Mouse (Mus musculus): ENCODE data around the gene Gm15737. TPM values are rescaled to one million over a fixed set of nuclear protein-coding genes. Genes with fewer than 3 reads are reported as not detected.

Gene Gm15737
- not detected in 2 replicates for total RNA-seq (2021)
- long read RNA-seq, experiment 1 = 0 reads
- long read RNA-seq, experiment 2 = 0 reads

DNA sequence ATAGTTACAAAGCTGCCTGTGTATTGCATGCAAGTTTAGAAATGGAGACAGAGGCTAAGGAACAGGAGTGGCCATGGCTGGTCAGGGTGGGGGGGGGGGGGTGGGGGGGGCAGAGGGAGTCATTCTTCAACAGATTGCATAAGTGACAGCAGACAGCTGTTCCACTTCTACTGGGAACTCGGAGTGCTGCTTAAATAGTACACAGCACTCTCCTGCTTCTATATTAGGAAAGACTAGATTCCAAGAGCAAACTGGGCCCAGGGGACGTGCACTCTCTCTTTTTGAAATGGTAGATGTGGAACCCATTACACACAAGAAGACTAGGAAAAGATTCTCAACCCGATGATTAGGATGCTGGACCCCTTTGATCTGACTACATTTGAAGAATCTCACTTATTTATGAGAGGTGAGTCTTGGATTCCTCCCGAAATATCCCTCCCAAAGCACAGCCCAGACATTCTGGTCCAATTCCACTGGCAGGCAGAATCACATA, at the start of gene Gm15737:
Gm15737 (plus strand) TSS at position 269 of the 493 bp plus-strand sequence.
- peak; percentile 46 for DNase-seq

DNA sequence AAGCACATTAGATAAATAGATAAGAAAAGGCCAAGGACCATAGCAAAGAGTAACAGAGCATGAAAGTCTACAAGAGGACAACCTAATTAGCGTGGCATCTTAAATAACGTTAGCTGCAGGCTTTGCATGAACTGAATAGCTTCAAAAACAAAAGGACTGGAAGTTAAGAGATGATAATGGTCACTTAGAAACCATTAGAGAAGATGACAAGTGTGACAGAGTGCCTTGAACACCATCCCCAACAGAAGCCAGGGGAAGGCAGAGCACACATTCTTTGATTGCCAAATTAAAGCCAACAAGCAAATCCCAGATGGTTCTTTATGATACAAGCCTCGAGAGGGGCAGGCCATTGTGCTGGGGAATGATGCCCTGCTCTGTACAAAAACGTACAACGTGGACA, 47.6 kb upstream of the Gm15737 start:
- no peak for DNase-seq

DNA sequence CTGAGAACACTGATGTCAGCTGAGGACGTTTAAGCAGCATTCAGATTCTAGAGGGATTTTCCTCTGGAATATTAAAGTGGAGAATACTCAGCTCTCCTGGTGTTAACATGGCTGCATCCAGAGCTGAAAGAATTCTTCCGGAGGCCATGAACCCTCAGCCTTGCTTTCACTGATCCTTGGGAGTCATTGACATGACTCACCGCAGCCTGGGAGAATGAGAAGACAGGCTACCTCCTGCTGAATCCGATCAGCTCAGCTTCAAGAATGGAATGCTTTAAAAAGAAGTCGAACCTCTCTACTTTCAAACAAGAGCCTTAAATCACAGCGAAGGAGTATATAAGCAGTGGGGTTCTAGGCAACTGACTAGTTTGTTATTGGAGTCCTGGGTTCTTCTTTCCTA, 47.2 kb upstream of the Gm15737 start:
- DNase-seq = peak; percentile 33

DNA sequence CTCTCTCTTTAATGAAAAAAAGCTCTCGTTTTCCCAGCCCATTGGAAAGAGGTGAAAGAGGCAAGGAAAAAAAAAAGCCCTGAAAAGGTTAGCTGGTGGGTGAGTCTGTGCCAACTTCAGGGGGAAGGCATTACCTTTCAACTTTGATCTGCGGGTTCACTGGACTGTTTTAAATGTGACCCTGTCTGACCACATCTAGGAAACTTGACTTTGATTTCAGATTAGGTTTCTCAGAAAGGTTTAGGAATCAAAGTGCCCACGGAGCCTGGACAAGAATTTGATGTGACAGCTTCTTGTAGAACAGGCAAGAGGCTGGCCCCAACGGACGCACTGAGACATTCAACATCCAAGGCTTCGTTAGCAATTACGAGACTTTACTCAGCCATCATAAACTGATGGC, 45.2 kb upstream of the Gm15737 start:
- no peak for DNase-seq

DNA sequence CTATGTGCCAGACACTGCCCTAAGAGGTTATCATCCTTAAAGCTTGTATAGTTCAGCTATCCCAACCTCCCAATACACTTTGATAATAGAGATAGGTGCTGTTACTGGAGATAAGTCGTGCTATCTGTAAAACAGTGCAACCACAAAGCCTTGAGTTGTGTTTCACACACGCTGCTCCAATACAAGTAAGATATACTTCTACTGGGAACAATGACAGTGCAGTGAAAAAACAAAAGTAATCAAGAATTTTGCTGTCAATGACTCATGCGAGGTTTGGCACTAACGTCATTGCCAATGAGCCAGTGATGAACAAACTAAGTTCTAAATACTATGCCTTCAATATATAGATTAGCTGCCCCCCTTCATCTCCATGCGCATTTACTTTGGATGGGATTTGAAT, 42.6 kb upstream of the Gm15737 start:
- DNase-seq = no peak

DNA sequence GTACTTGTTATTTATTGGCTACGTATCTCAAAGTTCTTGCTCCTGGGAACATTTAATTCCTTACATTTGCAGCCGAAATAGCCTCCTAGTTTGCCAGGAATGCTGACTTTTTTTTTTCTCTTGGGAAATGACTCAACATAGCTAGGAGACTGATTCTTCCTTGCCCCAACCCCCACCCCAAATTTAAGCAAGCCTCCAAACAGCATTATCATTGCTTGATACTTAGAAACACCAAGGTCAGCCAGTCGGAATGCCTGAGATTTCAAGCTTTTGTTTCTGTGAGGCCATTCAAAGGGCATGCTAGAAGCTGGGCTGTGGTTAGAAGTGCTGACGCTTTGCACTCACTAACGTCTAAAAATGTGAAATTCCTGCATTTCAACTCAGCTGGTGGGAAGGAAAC, 41.8 kb upstream of the Gm15737 start:
- DNase-seq = peak; percentile 36

DNA sequence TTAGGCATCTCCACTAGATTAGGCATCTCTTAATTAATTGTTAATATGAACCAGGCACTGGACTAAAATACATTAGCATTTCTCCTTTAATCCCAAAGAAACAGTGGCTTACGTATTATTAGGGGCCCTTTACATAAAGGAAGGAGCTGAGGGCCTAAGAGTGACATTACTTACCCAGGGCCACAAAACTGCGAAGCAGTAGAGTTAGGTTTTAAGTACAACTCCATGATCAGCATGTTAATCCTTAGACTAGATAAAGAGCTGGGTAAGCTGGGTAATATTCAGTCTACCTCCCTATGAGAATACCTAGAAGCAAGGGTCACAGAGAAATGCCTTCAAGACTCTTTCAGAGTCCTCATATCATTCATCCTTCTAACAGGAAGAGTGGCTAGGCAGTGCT, 40.0 kb upstream of the Gm15737 start:
- DNase-seq = no peak

DNA sequence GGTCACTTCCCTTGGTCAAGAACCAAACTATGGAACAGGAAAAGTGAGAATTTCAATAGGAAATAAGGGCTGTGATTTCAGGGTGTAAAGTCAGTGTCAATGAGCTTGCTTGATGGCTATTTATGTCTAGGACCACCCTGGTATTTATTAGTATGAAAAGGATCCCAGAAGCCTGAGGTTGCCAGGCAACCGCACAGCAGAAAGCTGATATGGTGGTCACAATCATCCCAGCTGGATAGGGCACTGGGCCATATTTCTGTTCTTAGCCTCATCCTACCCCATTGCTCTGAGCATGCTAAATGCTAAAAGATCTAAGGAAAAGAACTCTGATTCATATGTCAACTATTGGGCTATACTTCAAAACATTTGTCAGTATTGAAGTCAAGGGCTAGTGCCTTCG, 38.1 kb upstream of the Gm15737 start:
- DNase-seq = no peak

DNA sequence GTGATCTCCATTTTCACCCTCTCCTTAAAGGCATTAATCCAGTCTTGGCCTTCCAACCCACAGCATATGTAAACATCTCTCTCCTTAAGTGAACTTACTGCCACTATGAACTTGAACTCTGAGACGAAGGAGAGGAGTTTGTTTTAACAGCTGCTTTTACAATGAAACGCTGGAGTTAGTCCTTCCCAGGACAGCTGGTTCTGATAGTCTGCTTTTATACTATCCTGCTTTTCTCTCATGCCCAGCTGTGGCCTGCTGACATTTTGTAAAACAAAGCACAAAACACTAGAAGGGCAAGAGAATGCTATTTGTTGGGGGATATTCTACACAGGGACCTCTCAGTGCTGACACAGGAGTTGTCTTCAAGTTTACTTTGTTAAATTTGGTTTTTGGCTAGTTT, 27.2 kb upstream of the Gm15737 start:
- no peak for DNase-seq

DNA sequence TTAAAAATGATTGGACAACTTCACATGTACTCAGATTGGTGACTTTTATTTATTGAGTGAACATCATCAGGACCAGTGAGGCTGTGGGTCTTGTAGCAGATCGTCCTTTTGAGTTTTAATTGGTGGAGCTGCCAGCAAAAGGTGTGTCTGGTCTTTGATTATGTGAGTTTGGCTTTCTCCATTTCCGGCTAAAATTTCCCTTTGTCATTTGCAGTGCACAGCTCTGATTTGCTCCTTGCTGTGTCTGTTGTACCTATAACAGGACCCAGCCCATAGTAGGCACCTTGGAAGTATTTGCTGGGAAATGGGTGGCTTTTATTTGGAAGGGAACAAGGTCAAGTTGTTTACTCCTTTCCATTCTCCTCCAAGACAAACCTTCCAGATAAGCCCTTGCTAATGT, 25.7 kb upstream of the Gm15737 start:
- DNase-seq = no peak

DNA sequence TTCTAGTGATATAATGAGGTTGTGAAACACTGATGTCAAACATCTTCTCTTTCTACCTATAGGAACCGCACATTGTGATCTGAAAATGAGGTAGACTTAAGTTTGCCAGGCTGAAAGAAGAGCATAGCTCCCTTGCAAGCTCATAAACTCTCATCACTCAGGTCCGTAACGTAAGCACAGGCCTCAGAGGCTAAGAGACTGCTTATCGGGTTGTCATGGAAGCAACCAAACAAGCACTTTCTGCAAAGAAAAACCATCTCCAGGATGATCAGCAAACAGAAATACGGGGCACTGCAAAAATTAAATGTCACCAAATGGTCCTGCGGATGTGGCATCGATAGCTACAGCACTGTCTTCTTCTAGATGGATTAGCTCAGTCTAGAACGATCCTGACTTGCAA, 23.3 kb upstream of the Gm15737 start:
- no peak for DNase-seq

DNA sequence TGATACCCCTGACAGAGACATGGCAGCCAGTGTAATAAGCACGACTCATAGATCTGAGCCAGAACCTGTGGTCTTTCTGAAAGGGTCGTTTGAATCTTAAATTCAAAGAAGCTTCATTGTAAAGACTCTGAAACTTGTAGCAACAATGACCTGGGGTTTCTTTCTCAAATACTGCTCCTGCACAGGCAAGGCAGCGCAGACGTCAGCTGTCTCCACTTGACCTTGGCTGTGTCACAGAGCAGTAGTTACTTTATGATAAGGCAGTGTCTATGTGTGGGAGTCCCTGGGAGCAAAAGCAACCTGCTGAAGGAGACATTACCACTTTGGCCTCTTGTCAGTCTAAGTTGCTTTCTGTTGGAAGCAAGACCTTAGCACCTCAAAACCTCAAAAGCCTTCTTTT, 22.5 kb upstream of the Gm15737 start:
- DNase-seq = peak; percentile 20

DNA sequence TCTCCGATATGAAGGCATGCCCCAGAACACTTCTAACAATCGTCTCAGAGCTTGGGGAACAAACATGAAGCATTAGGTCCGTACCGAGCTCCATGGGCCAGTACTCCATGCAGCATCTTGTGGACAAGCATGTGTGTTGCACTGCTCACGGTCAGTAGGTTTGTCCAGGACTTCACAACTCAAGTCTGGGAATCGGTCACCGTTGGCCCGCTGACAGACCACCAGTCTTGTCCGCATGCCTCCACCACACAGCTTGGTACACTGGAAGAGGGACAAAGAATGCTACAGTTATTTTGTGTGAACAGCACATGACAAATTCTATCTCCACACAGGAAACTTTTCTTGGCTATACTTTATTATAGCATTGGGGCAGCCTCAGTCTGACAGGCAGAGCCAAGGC, 19.9 kb upstream of the Gm15737 start:
- DNase-seq = no peak

DNA sequence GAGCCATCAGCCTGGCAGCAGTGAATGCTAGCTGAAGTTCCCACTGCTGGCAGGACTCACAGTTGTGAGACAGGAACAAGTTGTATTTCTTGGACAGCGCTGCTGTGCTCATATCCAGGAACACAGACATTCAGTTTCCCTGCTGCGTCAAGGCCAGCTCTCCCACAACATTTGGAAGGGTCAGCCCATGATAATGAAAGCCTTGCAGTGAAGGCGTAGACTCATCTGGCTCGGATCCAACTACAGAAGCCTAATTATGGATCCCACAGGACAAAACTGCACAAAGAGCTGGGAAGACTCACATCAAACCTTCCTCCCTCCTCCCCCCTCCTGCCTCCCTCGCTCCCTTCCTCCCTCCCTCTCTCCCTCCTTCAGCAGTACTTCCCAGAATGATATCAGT, 18.9 kb upstream of the Gm15737 start:
- peak; percentile 68 for DNase-seq

DNA sequence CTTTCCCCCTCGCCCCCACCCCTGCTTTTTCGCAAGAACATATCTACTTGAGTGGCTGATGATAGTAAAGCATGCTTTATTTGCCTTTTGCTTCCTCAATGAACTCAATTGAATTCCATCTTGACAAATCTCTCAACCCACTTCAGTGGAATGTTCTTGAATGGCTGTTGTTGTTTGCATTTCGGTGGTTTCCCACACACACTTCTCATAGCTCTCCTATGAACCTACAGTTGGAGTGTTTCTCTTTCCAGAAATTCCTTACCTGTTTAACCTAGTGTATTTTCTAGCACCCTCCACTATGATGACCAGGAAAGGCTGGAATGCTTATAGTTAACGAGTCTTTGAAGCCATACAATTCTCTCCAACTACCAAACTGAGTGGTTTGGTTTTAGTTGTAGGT, 14.3 kb upstream of the Gm15737 start:
- no peak for DNase-seq

DNA sequence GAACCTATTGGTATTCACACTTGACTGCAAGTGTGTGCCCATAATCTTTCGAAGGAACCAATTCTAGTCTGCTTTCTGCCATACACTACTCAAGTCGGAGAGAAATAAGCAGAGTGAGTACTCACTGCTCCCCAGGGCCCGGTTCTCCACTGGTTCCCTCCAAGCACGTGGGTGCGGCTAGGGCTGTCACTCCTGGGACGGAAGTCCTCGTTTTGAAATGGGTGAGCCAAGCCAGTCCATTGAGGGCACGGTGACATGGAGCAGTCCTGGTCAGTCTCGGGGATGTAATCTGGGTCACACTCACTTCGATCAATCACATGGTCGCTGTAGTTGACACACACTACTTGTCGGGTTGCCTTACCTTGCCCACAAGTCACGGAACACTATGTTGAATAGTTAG, 11.4 kb upstream of the Gm15737 start:
- DNase-seq = no peak

DNA sequence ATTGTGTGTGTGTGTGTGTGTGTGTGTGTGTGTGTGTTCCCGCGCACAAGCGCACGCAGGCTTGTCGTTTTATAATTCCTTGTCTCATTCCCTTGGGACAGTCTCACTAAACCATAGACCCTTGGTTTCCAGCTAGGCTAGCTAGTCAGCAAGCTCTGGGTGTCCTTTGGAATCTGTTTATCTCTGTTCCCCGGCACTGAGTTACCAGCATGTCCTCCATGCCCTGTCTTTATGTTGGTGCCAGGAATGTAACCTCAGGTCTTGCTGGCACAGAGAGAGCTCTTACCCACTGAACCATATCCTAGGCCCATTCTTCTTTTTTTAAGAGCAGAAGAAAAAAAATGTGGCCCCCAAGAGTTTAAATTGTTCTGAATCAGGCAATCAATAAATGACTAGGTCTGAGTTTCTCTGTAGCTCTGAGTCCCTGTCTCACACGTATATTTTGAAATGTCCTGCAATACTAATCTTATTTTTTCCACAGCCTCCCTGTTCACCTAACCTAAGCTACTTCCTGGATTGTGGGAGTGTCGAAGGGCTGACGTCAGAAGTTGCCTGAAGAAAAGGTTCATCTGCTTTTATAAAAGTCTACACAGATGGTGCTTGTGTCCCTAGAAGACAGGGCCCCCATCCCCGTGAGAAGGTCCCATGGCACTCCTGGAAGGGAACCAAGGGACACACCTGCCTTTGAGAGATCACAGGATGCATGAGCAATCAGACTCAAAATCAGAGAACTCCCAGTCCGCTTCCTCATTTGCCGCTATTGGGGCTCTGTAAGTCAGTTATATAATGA, 10.2 kb upstream of the Gm15737 start:
- no peak for DNase-seq

DNA sequence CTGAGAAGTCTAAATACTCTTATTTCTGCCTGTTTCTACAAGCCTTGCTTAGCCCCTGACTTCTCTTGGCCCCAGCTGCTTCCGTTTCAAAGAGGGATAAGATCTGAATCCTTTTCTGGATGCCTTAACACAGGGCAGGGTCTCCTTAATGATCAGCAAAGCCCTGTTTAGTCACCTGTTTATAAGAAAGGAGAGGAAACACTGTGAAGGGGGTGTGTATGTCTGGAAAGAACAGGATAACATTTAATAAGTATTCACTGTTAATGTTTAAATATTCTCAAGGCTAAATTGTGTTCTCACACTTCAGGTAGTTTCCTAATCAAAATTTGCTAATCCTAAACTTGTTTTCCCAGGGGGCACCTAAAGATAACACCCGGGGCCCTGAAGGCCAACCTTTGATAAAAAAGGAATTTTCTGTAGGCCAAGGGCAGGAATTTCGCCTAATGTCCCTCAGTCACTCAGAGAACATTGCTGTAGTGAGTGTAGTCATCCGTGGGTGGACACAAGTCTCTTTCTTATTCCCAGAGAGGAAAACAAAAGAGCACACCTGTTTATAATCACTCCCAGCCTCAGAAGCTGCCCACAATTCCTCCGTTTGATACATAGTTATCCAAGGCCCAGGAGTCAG, 8.8 kb upstream of the Gm15737 start:
- no peak for DNase-seq

DNA sequence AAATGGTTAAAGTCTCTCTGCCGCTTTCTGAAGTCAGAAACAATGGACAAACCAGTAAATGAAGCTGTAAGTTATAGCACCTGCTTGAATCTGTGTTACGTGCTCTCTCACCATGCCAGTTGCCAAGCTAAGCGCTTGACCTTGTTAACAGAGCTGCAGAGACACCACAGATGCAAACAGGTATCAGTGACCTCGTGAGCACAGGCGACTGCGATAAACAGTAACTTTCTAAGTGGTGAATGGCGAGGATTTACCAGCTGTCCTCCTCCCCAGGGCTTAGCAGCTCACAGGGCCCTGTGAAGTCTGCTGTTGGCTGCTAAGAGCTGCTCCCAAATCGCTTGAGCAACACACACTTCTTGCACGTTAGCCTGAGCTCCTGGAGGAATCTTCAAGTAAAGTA, 6.6 kb upstream of the Gm15737 start:
- DNase-seq = no peak

DNA sequence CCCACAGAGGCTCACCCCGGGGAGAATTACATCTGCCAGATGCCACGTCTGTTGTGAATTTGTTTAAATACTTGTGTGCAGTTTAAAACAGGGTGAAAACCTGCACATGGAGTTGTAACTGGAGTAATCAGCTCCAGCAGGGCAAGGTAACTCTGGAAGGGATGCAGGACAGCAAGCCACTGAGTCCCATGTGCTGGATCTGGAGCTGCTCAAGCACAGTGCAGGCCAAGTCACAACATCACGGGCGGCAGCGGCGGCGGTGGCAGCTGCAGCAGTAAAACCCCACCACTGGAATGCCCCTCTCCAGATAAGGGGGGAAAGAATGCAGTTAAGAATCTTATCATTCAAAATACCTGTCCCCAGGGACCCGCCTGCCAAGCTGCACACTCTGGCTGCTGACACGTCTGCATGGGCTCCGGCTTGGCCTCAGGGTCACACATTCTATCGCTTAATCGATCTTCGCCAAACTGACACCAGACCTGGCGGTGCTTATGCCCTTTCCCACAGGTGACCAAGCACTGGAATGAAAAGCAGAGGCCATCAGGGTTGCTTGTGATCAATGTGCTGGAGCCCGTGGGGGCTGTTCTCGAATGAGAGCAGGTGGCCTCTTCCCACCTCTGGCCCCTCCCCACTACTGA, 544 bp downstream of the Gm15737 start:
- DNase-seq = peak; percentile 7

DNA sequence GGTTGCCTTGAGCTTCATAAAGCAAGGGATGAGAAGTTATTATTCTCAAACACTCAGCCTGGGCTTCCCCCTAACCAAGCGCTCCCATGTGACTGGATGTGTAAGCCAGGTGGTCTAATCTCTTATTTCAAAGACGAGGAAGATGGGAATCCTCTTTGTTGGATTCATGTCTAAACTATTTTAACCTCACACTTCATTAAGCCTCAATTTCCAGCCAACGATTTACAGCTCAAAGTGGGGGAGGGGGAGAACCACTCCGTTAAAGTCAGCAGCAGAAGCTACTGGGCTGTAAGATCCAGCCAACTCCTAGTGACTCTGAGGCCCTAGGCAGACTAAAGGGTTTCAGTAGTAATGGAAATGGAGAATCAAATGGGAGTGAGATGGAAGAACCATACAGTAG, 2.7 kb downstream of the Gm15737 start:
- DNase-seq = no peak

DNA sequence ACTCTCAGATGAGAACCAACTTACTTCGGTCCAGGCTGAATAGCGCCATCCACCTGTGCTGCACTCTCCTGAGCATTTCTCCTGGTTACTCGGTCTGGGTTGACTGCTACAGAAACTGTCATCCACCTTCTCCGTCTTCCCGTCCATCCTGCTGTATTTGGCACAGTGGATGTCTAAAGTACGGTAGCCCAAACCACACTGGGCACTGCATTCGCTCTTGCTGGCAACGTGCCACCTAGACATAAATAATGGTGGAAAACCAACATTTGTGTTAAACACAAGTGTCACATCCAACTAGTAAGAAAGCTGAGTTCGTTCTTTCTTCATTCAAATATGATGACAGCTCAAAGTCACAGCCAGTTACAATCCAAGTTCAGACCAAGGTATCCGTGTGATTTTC, 3.6 kb downstream of the Gm15737 start:
- DNase-seq = no peak

DNA sequence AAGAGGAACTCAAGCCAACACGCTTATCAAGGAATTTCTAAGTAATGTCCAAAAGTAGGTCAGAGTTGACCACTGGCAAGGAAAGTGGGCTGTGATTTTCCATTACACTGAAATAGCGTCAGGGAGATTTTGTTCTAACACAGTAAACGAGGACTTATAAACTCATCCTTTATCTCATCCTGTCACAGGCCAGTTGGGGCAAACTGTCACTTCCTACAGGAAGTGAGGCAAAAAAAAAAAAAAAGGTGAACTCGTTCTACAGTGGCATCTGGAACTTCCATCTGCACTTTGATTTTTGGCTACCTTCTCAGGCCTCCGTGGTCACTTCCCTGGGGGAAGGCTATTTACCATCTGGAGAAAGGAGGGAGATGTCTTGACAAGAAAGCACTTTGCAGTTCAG, 5.7 kb downstream of the Gm15737 start:
- peak; percentile 17 for DNase-seq

DNA sequence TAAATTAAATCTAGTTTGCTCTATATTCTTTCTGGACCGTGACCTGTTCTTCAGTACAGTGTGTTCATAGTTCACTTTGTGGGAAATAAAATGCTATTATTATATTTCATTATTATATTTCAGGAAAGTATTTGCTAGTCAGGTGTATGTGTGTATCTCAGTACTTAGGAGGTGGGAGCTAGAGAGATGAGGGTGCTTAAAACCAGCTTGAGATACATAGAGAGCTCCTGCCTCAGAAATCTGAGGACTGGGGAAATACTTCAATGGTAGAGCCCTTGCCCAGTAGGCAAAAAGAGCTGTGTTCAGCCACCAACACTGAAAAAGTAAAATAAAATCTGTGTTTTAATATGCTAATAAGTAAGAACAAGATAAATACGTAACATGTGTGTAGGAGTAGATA, 6.2 kb downstream of the Gm15737 start:
- no peak for DNase-seq
